Mouse (Mus musculus): ENCODE measurements around the gene Vwa1.
A peak's percentile ranks its signal among the peaks of the same experiment; 100 is the strongest.

The Vwa1 gene

GRCm38 (mm10) chr4:155780895-155781294 lies 6.4 kb upstream of the Vwa1 start:
- DNase-seq (ENCODE audit: low spot score in 2 of 2): no peak

- DNase-seq (ENCODE audit: low spot score in 2 of 2): no peak
These were observed 5.0 kb upstream of the Vwa1 start for GRCm38 (mm10) chr4:155779498-155779897.

GRCm38 (mm10) chr4:155777816-155778215 lies 3.3 kb upstream of the Vwa1 start:
- DNase-seq (ENCODE audit: low spot score in 2 of 2): no peak

- DNase-seq (ENCODE audit: low spot score in 2 of 2): no peak
These were observed 2.3 kb upstream of the Vwa1 start for GRCm38 (mm10) chr4:155776704-155777335.

GRCm38 (mm10) chr4:155775855-155776254 lies 1.4 kb upstream of the Vwa1 start:
- DNase-seq (ENCODE audit: low spot score in 2 of 2): no peak

GRCm38 (mm10) chr4:155774971-155775740 lies 658 bp upstream of the Vwa1 start:
- no peak for DNase-seq (ENCODE audit: low spot score in 2 of 2)

GRCm38 (mm10) chr4:155773335-155774078 lies 991 bp downstream of the Vwa1 start:
- DNase-seq (ENCODE audit: low spot score in 2 of 2): no peak

GRCm38 (mm10) chr4:155772786-155773185 lies 1.7 kb downstream of the Vwa1 start:
- no peak for DNase-seq (ENCODE audit: low spot score in 2 of 2)

- DNase-seq (ENCODE audit: low spot score in 2 of 2): no peak
These were observed 2.8 kb downstream of the Vwa1 start for GRCm38 (mm10) chr4:155771706-155772105.

GRCm38 (mm10) chr4:155770626-155771025 lies 3.9 kb downstream of the Vwa1 start:
- DNase-seq (ENCODE audit: low spot score in 2 of 2): no peak

GRCm38 (mm10) chr4:155769880-155770512 lies 4.5 kb downstream of the Vwa1 start:
- DNase-seq (ENCODE audit: low spot score in 2 of 2): peak; percentile 81 to 87

- no peak for DNase-seq (ENCODE audit: low spot score in 2 of 2)
These were observed 5.0 kb downstream of the Vwa1 start for GRCm38 (mm10) chr4:155769496-155769879.

GRCm38 (mm10) chr4:155762357-155762756 lies 12.1 kb downstream of the Vwa1 start:
- DNase-seq (ENCODE audit: low spot score in 2 of 2): no peak

- DNase-seq (ENCODE audit: low spot score in 2 of 2): no peak
These were observed 13.0 kb downstream of the Vwa1 start for GRCm38 (mm10) chr4:155761356-155762099.

GRCm38 (mm10) chr4:155760613-155761355 lies 13.7 kb downstream of the Vwa1 start, which contains the start of gene Atad3a:
Atad3a (minus strand) TSS chr4:155761093.
- peak; percentile 93 to 94 for DNase-seq (ENCODE audit: low spot score in 2 of 2)

- no peak for DNase-seq (ENCODE audit: low spot score in 2 of 2)
These were observed 14.5 kb downstream of the Vwa1 start for GRCm38 (mm10) chr4:155759862-155760612.

GRCm38 (mm10) chr4:155757011-155757410 lies 17.5 kb downstream of the Vwa1 start:
- no peak for DNase-seq (ENCODE audit: low spot score in 2 of 2)

- no peak for DNase-seq (ENCODE audit: low spot score in 2 of 2)
These were observed 27.7 kb downstream of the Vwa1 start for GRCm38 (mm10) chr4:155746575-155747490.

- no peak for DNase-seq (ENCODE audit: low spot score in 2 of 2)
These were observed 28.4 kb downstream of the Vwa1 start for GRCm38 (mm10) chr4:155746036-155746548.
